Mouse (Mus musculus) frontal cortex, postnatal 10 days (tissue): ENCODE results near the gene Olfr279.
A peak's percentile ranks its signal among the peaks of the same experiment; 100 is the strongest.

Source experiments
- DNase-seq, 2 experiments: peaks; one replicate each; pipeline ENCODE4 v3.0.0; 2022; ENCODE audit warnings: low spot score in 2 of 2, mixed read lengths in 1 of 2

The Olfr279 gene

GRCm38 (mm10) chr15:98492102-98492501, at the start of gene Olfr279:
Olfr279 (plus strand) TSS chr15:98492402.
- no peak for DNase-seq

DNA sequence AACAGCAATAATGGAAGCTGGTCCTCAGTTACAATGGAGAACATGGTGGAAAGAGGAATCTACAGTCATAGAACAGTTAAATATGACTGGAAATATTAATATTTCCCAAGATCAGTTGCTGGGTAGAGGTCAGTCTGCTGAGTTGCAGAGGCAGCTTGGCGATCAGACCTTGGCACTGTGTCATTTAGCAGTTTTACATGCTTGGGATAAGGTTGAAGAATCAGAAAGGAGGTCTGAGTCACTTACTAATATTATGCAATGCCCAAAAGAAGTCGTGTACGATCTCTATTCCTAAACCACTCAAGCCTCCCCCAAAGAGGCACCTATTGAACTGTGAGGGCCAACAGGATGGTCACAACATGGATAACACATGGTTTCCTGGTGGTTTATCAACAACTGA, 47.6 kb upstream of the Olfr279 start:
- DNase-seq = no peak

- DNase-seq = no peak
Measured at GRCm38 (mm10) chr15:98448521-98448920, 43.7 kb upstream of the Olfr279 start.

DNA sequence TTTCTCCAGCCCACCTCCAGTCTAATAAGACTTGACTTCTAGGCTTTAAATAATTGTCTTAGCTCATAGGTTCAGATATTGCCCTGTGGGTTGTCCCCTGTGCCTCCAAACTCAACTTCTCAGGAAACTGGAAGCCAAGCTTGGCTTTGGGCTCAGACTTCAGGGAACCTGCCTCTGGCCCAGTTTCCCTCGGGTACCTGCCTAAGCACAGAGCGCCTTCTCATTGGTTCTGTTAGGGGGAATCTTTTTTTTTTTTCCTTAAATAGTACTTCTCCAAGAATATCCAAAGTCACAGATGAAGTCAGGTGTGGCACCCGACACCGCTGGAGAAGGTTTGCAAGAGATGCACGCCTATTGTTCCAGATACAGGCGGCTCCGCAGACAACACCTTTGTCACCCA, 39.9 kb upstream of the Olfr279 start, which contains the start of gene Olfr281:
TSS of gene Olfr281 (plus strand) at position 301 of the 400 bp plus-strand sequence.
- DNase-seq = no peak

DNA sequence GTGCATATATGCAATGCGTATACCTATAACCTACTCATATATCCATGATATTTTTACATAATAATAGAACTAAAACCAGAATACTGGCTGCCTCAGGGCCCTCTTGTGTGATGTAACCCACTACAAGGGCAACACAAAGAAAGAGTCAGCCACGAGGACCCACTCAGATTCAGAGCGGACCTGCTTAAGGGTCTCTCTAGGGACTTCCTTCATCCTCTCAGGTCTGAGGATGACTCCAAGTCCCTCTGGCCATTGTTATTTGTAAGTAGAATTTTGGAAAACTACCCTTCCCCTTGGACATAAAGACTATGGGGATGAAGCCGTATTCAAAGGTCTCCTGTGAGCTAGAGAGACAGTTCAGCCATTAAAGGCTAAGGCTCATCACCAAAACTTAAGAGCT, 22.6 kb upstream of the Olfr279 start, which contains the start of gene OR5BS1P:
TSS of gene OR5BS1P (plus strand) at position 301 of the 400 bp plus-strand sequence.
- no peak for DNase-seq

- DNase-seq = no peak
Measured at GRCm38 (mm10) chr15:98471539-98471938, 20.7 kb upstream of the Olfr279 start.

GRCm38 (mm10) chr15:98474958-98475357, 17.2 kb upstream of the Olfr279 start:
- DNase-seq = no peak

- peak in 1 of 2 experiments; percentile 16 for DNase-seq
Measured at GRCm38 (mm10) chr15:98475382-98475781, 16.8 kb upstream of the Olfr279 start.

DNA sequence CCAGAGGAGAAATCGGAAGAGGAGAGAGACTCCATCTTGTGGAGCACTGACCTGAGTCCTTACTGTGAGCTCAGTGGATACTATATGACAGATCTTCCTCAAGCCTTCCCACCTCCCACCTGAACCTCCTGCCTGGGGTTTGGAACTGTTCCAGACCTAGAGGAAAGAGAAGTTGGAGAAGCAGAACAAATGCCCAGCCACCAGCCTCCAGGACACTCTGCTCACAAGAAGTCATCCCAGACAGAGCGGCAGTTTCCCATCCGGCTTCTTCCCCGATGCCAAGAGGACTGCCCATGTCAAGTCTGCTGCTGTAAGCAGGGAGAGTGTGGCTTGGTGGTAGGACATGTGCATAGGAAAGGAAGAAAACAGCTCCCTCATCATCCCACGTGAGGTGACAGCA, 15.9 kb upstream of the Olfr279 start:
- DNase-seq = no peak

GRCm38 (mm10) chr15:98479568-98480102, 12.6 kb upstream of the Olfr279 start:
- DNase-seq = no peak

DNA sequence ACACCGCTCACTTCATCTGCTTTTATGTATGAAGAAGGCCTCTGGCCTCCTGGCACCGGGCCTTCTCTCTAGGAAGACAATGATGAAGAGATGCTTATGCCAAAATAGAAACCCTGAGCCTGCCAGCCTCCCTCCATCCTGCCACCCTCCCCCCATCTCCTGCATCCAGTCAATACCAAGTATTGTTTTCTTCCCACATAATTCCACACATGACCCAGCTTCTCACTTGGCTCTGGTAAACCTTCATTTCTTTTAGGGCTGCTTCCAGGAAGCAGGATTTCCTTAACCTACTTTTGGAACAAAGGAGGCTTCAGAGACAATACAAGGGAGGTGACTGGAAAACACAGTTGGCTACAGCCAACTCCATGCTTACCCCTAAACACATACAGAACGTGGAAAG, 9.5 kb upstream of the Olfr279 start, which contains the start of gene Lalba:
TSS of gene Lalba (minus strand) at position 21 of the 400 bp plus-strand sequence.
- no peak for DNase-seq

- no peak for DNase-seq
Measured at GRCm38 (mm10) chr15:98483907-98484886, 8.0 kb upstream of the Olfr279 start.

DNA sequence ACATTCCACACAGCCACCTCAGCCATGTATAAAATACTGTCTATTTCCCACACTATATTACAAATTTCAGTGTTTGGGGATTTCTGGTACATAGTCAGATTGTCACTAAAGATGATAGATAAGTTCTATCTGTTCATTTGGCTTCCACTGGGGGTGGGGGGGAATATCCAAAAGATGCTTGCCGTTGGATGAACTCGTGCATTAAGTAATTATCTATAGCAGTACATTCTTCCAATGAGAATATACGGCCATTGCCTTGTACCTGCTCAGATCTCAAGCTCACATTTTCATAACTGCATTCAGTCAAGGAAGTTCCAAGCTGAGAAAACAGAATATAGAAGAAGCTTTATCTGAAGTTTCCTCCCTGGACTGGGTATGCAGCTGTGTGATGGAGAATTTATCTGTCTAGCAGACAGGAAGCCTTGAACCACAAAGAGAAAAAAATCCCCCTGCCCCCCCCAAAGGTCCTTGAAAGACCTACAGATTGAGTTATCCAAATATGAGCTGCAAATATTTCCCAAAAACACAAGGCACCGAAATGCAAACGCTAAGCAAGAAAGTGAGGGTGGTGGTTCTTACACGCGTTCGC, 5.7 kb upstream of the Olfr279 start:
- no peak for DNase-seq

- DNase-seq = no peak
Measured at GRCm38 (mm10) chr15:98491332-98491731, 870 bp upstream of the Olfr279 start.

- no peak for DNase-seq
Measured at GRCm38 (mm10) chr15:98497631-98498030, 5.4 kb downstream of the Olfr279 start.

GRCm38 (mm10) chr15:98503317-98503716, 11.1 kb downstream of the Olfr279 start:
- DNase-seq = no peak

DNA sequence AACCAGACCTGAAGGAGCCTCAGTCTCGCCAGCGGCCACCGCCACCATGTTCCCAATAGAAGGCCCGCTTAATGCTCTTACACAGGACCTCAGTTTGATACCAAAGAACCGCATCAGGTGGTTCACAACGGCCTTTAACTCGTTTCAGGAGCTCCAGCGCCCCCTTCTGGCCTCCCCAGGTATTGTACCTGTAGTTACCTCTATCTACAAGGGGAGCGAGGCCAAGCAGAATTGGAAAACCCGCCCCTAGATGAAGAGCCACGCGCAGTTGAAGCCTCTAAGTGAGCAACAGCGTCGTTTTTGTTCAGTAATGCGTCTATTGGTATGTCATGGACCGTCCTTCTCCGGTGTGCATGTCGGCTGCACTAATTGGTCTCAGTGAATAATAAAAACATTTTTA, 12.3 kb downstream of the Olfr279 start:
- peak in 1 of 2 experiments; percentile 61 for DNase-seq

DNA sequence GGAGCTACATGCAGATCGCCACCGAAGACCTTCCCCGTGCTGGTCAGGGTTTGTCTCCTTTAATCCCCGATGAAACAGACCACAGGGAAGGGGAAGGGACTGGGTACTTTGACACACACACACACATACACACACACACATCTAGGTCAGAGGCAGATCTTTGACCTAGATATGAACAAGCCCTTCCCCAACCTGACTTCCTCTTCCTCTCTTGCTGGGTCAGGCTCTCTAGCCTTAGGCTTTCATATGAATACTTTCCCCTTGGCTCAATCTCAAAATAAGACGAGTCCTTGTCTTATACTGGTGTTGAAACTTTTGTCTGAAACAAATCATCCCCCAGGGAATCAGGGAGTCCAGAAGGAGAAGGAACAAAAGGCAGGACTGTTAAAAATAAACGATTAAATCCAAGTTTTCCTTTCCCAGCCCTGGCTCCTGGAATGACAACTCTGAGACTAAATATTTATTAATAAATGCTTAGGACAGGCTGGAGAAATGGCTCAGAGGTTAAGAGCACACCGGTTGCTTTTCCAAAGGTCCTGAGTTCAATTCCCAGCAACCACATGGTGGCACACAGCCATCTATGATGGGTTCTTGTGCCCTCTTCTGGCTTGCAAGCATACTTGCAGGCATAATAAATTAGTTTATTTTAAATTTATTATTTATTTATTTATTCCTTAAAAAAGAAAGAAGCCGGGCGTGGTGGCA, 14.2 kb downstream of the Olfr279 start:
- DNase-seq = no peak

GRCm38 (mm10) chr15:98507321-98507720, 15.1 kb downstream of the Olfr279 start:
- DNase-seq = no peak

DNA sequence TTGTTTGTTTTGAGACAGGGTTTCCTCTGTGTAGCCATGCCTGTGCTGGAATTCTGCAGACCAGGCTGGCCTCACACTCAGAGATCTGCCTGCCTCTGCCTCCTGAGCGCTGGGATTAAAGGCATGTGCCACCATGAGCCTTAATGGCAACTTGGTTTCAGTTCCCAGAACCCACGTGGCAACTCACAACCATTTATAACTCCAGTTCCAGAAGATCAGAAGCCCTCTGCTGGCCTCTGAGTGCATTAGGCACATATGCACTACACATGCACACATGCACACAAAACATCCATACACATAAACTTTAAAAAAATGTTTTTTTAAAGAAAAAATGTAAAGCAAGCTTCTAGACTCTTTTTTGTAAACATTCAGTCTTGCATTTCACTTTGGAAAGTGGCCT, 17.2 kb downstream of the Olfr279 start:
- no peak for DNase-seq
